Mouse (Mus musculus): ENCODE results near the gene Draxin.

DNA sequence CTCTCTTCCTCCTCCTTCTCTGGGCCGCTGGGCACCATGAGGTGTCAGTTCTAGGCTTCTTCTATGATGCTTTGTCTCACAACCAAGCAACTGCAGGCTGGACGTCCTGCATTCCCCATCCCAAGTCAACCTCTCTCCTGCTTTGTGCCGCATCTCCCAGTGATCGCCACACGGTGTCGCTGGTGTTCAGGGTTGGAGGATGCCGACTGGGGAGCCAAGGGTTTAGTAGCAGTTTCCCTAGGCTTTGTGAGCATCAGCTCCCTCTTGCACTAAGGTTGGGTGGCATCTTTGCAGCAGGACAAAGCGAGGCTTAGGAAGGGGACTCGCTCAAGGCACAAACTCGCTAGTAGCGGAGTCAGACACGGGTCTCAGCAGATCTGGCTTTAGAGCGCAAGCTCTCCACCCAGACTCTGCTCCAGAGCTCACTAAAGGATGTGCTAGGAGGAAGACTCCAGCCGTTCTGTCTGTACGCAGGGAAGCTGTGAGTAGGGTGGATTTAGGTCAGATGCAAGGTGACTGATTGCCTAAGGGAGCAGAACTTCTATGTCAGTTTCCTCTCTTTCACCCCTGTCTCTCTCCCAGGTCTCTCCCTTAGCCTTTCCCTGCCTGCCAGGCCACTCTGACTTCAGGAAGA, 15.6 kb downstream of the Draxin start:
- TF ChIP-seq CTCF (IDR thresholded peaks at IDR 0.05; ENCODE audit: control insufficient read depth, insufficient read depth, low read length) (peak; percentile 99), POLR2A (IDR thresholded peaks at IDR 0.05; ENCODE audit: borderline replicate concordance, control insufficient read depth, low read depth, low read length) (no peak)
